Mouse (Mus musculus) midbrain, embryonic 13.5 days (tissue): ENCODE measurements around the gene Ano8. TPM values are rescaled to one million over a fixed set of nuclear protein-coding genes. Genes with fewer than 3 reads are reported as not detected.

Experiments used
- ATAC-seq: fragments of 200-750 bp; cut with Nextera tagmentation; 2 replicates; pipeline ENCODE4 v1.8.0; 2017; ENCODE audit warnings: mild to moderate bottlenecking, moderate TSS enrichment, moderate library complexity
- H3K27ac ChIP-seq: fragments of 300-500 bp; sonication (generic); 2 replicates; pipeline ENCODE4 v1.5.1; 2015; ENCODE audit warnings: inconsistent platforms, mild to moderate bottlenecking, moderate library complexity
- H3K27me3 ChIP-seq: fragments of 300-500 bp; sonication (generic); 2 replicates; pipeline ENCODE4 v1.6.1; 2015; ENCODE audit warnings: mild to moderate bottlenecking, inconsistent platforms
- H3K36me3 ChIP-seq: fragments of 300-500 bp; sonication (generic); 2 replicates; pipeline ENCODE4 v1.6.1; 2015; ENCODE audit warnings: mild to moderate bottlenecking, inconsistent platforms
- H3K4me1 ChIP-seq: fragments of 300-500 bp; sonication (generic); replicated peaks from 2 replicates; pipeline ENCODE4 v1.6.1; 2015; ENCODE audit warnings: inconsistent platforms
- H3K4me2 ChIP-seq: fragments of 300-500 bp; sonication (generic); replicated peaks from 2 replicates; pipeline ENCODE4 v1.6.1; 2015; ENCODE audit warnings: moderate library complexity, mild to moderate bottlenecking, inconsistent platforms
- H3K4me3 ChIP-seq: fragments of 300-500 bp; sonication (generic); replicated peaks from 2 replicates; pipeline ENCODE4 v1.5.1; 2015; ENCODE audit warnings: mild to moderate bottlenecking, inconsistent platforms
- H3K9ac ChIP-seq: fragments of 300-500 bp; sonication (generic); replicated peaks from 2 replicates; pipeline ENCODE4 v1.6.1; 2015; ENCODE audit warnings: mild to moderate bottlenecking, inconsistent platforms
- H3K9me3 ChIP-seq: fragments of 300-500 bp; sonication (generic); 2 replicates; pipeline ENCODE4 v1.6.1; 2016; ENCODE audit warnings: mild to moderate bottlenecking, inconsistent platforms
- whole genome bisulfite sequencing: fragments of 180-500 bp; shearing (Covaris S2); methylation state at CpG from one replicate; pipeline ENCODE4 v1.1.7; 2015; 5-methylcytosine and 5-hydroxymethylcytosine counted together
- polyA plus RNA-seq: library from polyadenylated mRNA; unstranded; fragments of >200 nt; fragmentation: Nextera tagmentation; extraction: Ambion mirVana; gene quantifications from 2 replicates; pipeline ENCODE4 v1.2.1, GENCODE M21; 2015

The Ano8 gene
- polyA plus RNA-seq, 1 experiment from 2014 or later: 9.3 TPM

- H3K4me2 ChIP-seq: no peak overlapping the region
- H3K9me3 ChIP-seq: no peaks in the 10 kb centered on the region
- H3K4me3 ChIP-seq: no peak overlapping the region
- H3K36me3 ChIP-seq: peaks cover 18% of the 10 kb centered on the region
- no peak overlapping the region for H3K27ac ChIP-seq
- H3K27me3 ChIP-seq: no peaks in the 10 kb centered on the region
- 94% methylated on average over 2 of the region's 2 CpGs for WGBS
- no peak overlapping the region for H3K9ac ChIP-seq
- ATAC-seq: no peak
- peaks cover 45% of the 10 kb centered on the region for H3K4me1 ChIP-seq
Observed at GRCm38 (mm10) chr8:71467201-71467600, 18.6 kb downstream of the Ano8 start.

GRCm38 (mm10) chr8:71466198-71466597 is 19.6 kb downstream of the Ano8 start:
- Histone ChIP-seq H3K27ac (no peak overlapping the region), H3K9me3 (no peaks in the 10 kb centered on the region), H3K4me3 (no peak overlapping the region), H3K9ac (no peak overlapping the region), H3K36me3 (peaks cover 15% of the 10 kb centered on the region), H3K4me1 (peaks cover 53% of the 10 kb centered on the region), H3K27me3 (no peaks in the 10 kb centered on the region), H3K4me2 (no peak overlapping the region)
- WGBS: 97% methylated on average over 5 of the region's 5 CpGs
- ATAC-seq: no peak

- H3K27me3 ChIP-seq: no peaks in the 10 kb centered on the region
- peak overlapping the region; percentile 82 for H3K4me3 ChIP-seq
- peak overlapping the region; percentile 92 for H3K4me2 ChIP-seq
- no peaks in the 10 kb centered on the region for H3K9me3 ChIP-seq
- ATAC-seq: no peak
- H3K9ac ChIP-seq: peak overlapping the region; percentile 83
- 87% methylated on average over 8 of the region's 8 CpGs for WGBS
- peaks cover 53% of the 10 kb centered on the region for H3K4me1 ChIP-seq
- peaks cover 15% of the 10 kb centered on the region for H3K36me3 ChIP-seq
- H3K27ac ChIP-seq: no peak overlapping the region; the same call in 1 of the 2 replicates
Observed at GRCm38 (mm10) chr8:71465733-71466132, 20.0 kb downstream of the Ano8 start.

GRCm38 (mm10) chr8:71464513-71465500 is 21.0 kb downstream of the Ano8 start, which contains the start of gene Mrpl34:
TSS of gene Mrpl34 (plus strand) at chr8:71464959.
- H3K4me1 ChIP-seq: peaks cover 50% of the 10 kb centered on the region
- peak within 1 kb of the TSS; percentile 92 for H3K4me2 ChIP-seq
- H3K9me3 ChIP-seq: no peaks in the 10 kb centered on the region
- peak within 1 kb of the TSS; percentile 82 for H3K4me3 ChIP-seq
- H3K27me3 ChIP-seq: no peaks in the 10 kb centered on the region
- peak; percentile 70 for ATAC-seq
- under 1% methylated on average over 59 of the region's 59 CpGs for whole genome bisulfite sequencing
- H3K27ac ChIP-seq: peak within 1 kb of the TSS; percentile 87
- H3K9ac ChIP-seq: peak within 1 kb of the TSS; percentile 83
- peaks cover 21% of the 10 kb centered on the region for H3K36me3 ChIP-seq

GRCm38 (mm10) chr8:71463188-71464033 is 22.4 kb downstream of the Ano8 start, which contains the start of gene Abhd8:
TSS of gene Abhd8 (minus strand) at chr8:71463655.
- Histone ChIP-seq H3K4me3 (peak within 1 kb of the TSS; percentile 82), H3K9ac (peak within 1 kb of the TSS; percentile 90), H3K9me3 (no peaks in the 10 kb centered on the region), H3K36me3 (peaks cover 34% of the 10 kb centered on the region), H3K4me2 (peak within 1 kb of the TSS; percentile 78), H3K27me3 (no peaks in the 10 kb centered on the region), H3K27ac (peak within 1 kb of the TSS; percentile 87), H3K4me1 (peaks cover 61% of the 10 kb centered on the region)
- ATAC-seq: peak; percentile 88
- WGBS: under 1% methylated on average over 55 of the region's 55 CpGs

GRCm38 (mm10) chr8:71462786-71463185 is 23.0 kb downstream of the Ano8 start:
- peaks cover 61% of the 10 kb centered on the region for H3K4me1 ChIP-seq
- H3K36me3 ChIP-seq: peaks cover 40% of the 10 kb centered on the region
- no peaks in the 10 kb centered on the region for H3K27me3 ChIP-seq
- 5% methylated on average over 16 of the region's 16 CpGs for WGBS
- peak overlapping the region; percentile 87; the same call in 1 of the 2 replicates for H3K27ac ChIP-seq
- H3K9me3 ChIP-seq: no peaks in the 10 kb centered on the region
- ATAC-seq: no peak; the same call in 1 of the 2 replicates
- H3K9ac ChIP-seq: peak overlapping the region; percentile 90
- peak overlapping the region; percentile 78 for H3K4me2 ChIP-seq
- peak overlapping the region; percentile 82 for H3K4me3 ChIP-seq

- Histone ChIP-seq H3K4me2 (peak overlapping the region; percentile 78), H3K27ac (0 out of 2 replicates have a peak overlapping the region, but pooled peaks have one; percentile 87), H3K4me1 (peaks cover 61% of the 10 kb centered on the region), H3K9me3 (no peaks in the 10 kb centered on the region), H3K27me3 (no peaks in the 10 kb centered on the region), H3K4me3 (peak overlapping the region; percentile 82), H3K9ac (peak overlapping the region; percentile 90), H3K36me3 (peaks cover 46% of the 10 kb centered on the region)
- ATAC-seq: no peak
- WGBS: 76% methylated on average over 4 of the region's 4 CpGs
Observed at GRCm38 (mm10) chr8:71462191-71462590, 23.6 kb downstream of the Ano8 start.

GRCm38 (mm10) chr8:71461152-71461840 is 24.5 kb downstream of the Ano8 start:
- Histone ChIP-seq H3K27ac (no peak overlapping the region), H3K4me2 (peak overlapping the region; percentile 78), H3K4me3 (peak overlapping the region; percentile 82), H3K4me1 (peaks cover 61% of the 10 kb centered on the region), H3K36me3 (peaks cover 49% of the 10 kb centered on the region), H3K27me3 (no peaks in the 10 kb centered on the region), H3K9me3 (no peaks in the 10 kb centered on the region), H3K9ac (peak overlapping the region; percentile 90)
- ATAC-seq: no peak
- WGBS: 84% methylated on average over 47 of the region's 47 CpGs

- Histone ChIP-seq H3K4me1 (peaks cover 55% of the 10 kb centered on the region), H3K36me3 (peaks cover 49% of the 10 kb centered on the region), H3K9ac (peak overlapping the region; percentile 90; the same call in 1 of the 2 replicates), H3K4me2 (no peak overlapping the region), H3K27ac (no peak overlapping the region), H3K9me3 (no peaks in the 10 kb centered on the region), H3K27me3 (no peaks in the 10 kb centered on the region), H3K4me3 (no peak overlapping the region)
- ATAC-seq: no peak
- 88% methylated on average over 6 of the region's 6 CpGs for WGBS
Observed at GRCm38 (mm10) chr8:71460716-71461115, 25.0 kb downstream of the Ano8 start.

GRCm38 (mm10) chr8:71457659-71458270 is 28.0 kb downstream of the Ano8 start:
- WGBS: 87% methylated on average over 20 of the region's 20 CpGs
- Histone ChIP-seq H3K9ac (no peak overlapping the region), H3K4me3 (no peak overlapping the region), H3K27ac (no peak overlapping the region), H3K36me3 (peaks cover 49% of the 10 kb centered on the region), H3K4me1 (peaks cover 40% of the 10 kb centered on the region), H3K4me2 (no peak overlapping the region), H3K9me3 (no peaks in the 10 kb centered on the region), H3K27me3 (no peaks in the 10 kb centered on the region)
- no peak for ATAC-seq

- no peak overlapping the region for H3K27ac ChIP-seq
- 37% methylated on average over 22 of the region's 22 CpGs for WGBS
- H3K36me3 ChIP-seq: peaks cover 49% of the 10 kb centered on the region
- H3K4me3 ChIP-seq: no peak overlapping the region
- no peaks in the 10 kb centered on the region for H3K9me3 ChIP-seq
- ATAC-seq: no peak
- no peaks in the 10 kb centered on the region for H3K27me3 ChIP-seq
- peaks cover 31% of the 10 kb centered on the region for H3K4me1 ChIP-seq
- no peak overlapping the region for H3K9ac ChIP-seq
- no peak overlapping the region for H3K4me2 ChIP-seq
Observed at GRCm38 (mm10) chr8:71456906-71457305, 28.9 kb downstream of the Ano8 start.
